Mouse (Mus musculus) midbrain, embryonic 11.5 days (tissue): ENCODE results near the gene Cbx7. TPM values are rescaled to one million over a fixed set of nuclear protein-coding genes. Genes with fewer than 3 reads are reported as not detected.

Experiments used
- ATAC-seq: fragments of 200-750 bp; cut with Nextera tagmentation; 2 replicates; pipeline ENCODE4 v1.8.0; 2017; ENCODE audit warnings: moderate TSS enrichment, moderate library complexity; ENCODE audit not compliant: low FRiP score
- DNase-seq: peaks from one replicate; pipeline ENCODE4 v3.0.0; 2015; ENCODE audit warnings: low spot score; ENCODE audit errors: missing footprints
- H3K27ac ChIP-seq: fragments of 300-500 bp; sonication (generic); 2 replicates; pipeline ENCODE4 v1.5.1; 2014; ENCODE audit warnings: low read depth, low read length
- H3K27me3 ChIP-seq: fragments of 300-500 bp; sonication (generic); 2 replicates; pipeline ENCODE4 v1.6.1; 2014; ENCODE audit warnings: mild to moderate bottlenecking, low read length, moderate library complexity, mixed read lengths; ENCODE audit not compliant: control insufficient read depth, insufficient read depth
- H3K36me3 ChIP-seq: fragments of 300-500 bp; sonication (generic); 2 replicates; pipeline ENCODE4 v1.6.1; 2014; ENCODE audit warnings: mild to moderate bottlenecking, low read length, moderate library complexity, mixed read lengths; ENCODE audit not compliant: control insufficient read depth, insufficient read depth
- H3K4me1 ChIP-seq: fragments of 300-500 bp; sonication (generic); 2 replicates; pipeline ENCODE4 v1.6.1; 2014; ENCODE audit warnings: low read length; ENCODE audit not compliant: control insufficient read depth, insufficient read depth
- H3K4me2 ChIP-seq: fragments of 300-500 bp; sonication (generic); 2 replicates; pipeline ENCODE4 v1.6.1; 2014; ENCODE audit warnings: mild to moderate bottlenecking, moderate library complexity
- H3K4me3 ChIP-seq: fragments of 300-500 bp; sonication (generic); 2 replicates; pipeline ENCODE4 v1.5.1; 2014; ENCODE audit warnings: low read depth, low read length
- H3K9ac ChIP-seq: fragments of 300-500 bp; sonication (generic); 2 replicates; pipeline ENCODE4 v1.6.1; 2014; ENCODE audit warnings: low read length
- H3K9me3 ChIP-seq: fragments of 300-500 bp; sonication (generic); 2 replicates; pipeline ENCODE4 v1.6.1; 2016; ENCODE audit warnings: low read length; ENCODE audit not compliant: control insufficient read depth
- WGBS: fragments of 180-500 bp; shearing (Covaris S2); extraction: QIAGEN DNeasy Blood & Tissue Kit; methylation state at CpG from one replicate; pipeline ENCODE4 v1.1.7; 2014; 5-methylcytosine and 5-hydroxymethylcytosine counted together
- microRNA-seq: library from miRNA; unstranded; fragments of <30 nt; microRNA quantifications from one replicate; pipeline ENCODE4, GENCODE M21; 2017
- polyA plus RNA-seq: library from polyadenylated mRNA; unstranded; fragments of >200 nt; fragmentation: Nextera tagmentation; extraction: Ambion mirVana; gene quantifications from 2 replicates; pipeline ENCODE4 v1.2.1, GENCODE M21; 2014

Gene Cbx7
- polyA plus RNA-seq, 1 experiment from 2014 or later = 1.9 TPM

DNA sequence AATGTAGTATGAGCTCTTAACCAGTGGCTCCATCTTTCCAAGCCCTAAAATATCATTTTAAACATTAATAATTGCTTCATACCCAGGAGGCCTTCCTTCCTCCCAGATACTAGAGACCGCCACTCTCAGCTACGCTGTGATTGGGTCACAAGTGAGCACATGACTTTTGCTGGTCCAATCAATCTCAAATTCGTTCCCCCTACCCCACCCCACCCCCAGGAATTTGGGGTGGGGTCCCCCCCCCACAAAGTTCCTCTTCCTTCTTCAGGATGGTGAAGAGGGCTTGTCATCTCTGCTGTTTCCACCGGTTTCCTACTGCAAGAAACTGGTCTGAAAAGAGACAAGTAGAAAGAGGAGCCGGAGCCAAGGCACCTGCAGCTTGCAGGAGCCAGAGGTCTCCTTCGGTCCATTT is 92.2 kb downstream of the Cbx7 start:
- H3K4me2 ChIP-seq = no peak overlapping the region
- no peak for ATAC-seq
- no peak overlapping the region for H3K27ac ChIP-seq
- no peaks in the 10 kb centered on the region for H3K9me3 ChIP-seq
- DNase-seq = no peak
- H3K9ac ChIP-seq = no peak overlapping the region
- 0 out of 2 replicates have a peak, but pooled peaks cover 3% of the 10 kb centered on the region for H3K4me1 ChIP-seq
- WGBS = 79% methylated on average over 6 of the region's 6 CpGs
- H3K4me3 ChIP-seq = no peak overlapping the region
- no peaks in the 10 kb centered on the region for H3K36me3 ChIP-seq
- H3K27me3 ChIP-seq = no peaks in the 10 kb centered on the region

DNA sequence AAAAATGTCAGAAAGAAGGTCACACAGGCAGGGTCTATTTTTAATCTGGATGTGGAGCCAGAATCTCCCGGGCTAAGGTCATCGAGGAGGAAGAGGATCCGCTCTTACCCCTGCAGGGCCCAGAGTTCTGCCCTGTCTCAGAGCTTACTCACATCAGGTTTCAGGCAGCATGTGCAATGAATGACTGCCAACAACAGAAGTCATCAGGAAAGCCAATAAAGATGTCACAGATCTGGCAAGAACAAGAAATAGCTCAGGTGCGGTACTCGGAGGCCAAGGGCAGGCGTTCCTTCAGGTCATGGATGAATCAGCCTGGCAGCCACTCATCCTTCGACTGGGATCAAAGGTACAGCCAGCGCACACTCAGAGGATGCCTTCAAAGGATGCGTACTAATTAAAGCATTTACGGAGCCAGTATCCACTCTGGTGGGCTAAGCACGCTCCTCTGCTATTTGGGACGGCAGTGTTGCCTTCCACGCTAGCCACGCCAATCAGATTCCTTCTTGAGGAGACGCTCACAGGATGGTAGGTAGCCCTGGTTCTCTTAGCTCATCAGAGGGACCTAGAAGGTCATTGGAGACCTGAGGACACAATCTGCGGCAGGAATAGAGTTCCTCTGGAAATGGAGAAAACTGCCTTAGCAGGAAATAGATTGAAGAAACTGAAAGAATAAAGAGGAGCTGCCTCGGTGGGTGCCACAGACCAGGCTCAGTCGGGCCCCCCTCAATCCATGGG is 95.5 kb downstream of the Cbx7 start:
- no peak overlapping the region for H3K27ac ChIP-seq
- no peaks in the 10 kb centered on the region for H3K36me3 ChIP-seq
- no peak overlapping the region for H3K4me2 ChIP-seq
- no peak overlapping the region for H3K4me3 ChIP-seq
- no peak overlapping the region for H3K9ac ChIP-seq
- H3K9me3 ChIP-seq = no peaks in the 10 kb centered on the region
- ATAC-seq = no peak
- no peaks in the 10 kb centered on the region for H3K27me3 ChIP-seq
- WGBS = 91% methylated on average over 18 of the region's 18 CpGs
- no peaks in the 10 kb centered on the region for H3K4me1 ChIP-seq
- DNase-seq = no peak

DNA sequence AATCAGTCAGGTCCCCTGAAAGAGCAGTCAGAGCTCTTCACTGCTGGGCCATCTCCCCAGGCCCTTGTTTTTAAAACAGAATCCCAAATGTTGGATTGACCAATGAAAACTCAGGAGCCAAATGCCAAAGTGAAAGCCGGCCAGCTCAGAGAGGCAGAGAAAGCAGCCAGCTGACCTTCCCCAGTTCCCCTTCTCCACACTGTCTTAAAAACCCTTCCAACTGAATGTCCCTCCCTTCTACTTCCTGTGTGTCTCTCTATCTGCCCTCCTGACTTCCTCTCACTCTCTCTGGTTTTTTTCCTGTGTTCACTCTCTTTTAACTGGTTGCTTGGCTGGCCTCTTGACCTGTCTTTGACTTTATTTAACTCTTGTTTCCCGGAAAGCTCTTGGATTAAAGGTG is 96.9 kb downstream of the Cbx7 start:
- 63% methylated on average over 2 of the region's 2 CpGs for WGBS
- no peak for ATAC-seq
- DNase-seq = no peak
- Histone ChIP-seq H3K36me3 (no peaks in the 10 kb centered on the region), H3K4me3 (no peak overlapping the region), H3K9ac (no peak overlapping the region), H3K4me1 (no peaks in the 10 kb centered on the region), H3K9me3 (no peaks in the 10 kb centered on the region), H3K27me3 (no peaks in the 10 kb centered on the region), H3K27ac (no peak overlapping the region), H3K4me2 (no peak overlapping the region)

DNA sequence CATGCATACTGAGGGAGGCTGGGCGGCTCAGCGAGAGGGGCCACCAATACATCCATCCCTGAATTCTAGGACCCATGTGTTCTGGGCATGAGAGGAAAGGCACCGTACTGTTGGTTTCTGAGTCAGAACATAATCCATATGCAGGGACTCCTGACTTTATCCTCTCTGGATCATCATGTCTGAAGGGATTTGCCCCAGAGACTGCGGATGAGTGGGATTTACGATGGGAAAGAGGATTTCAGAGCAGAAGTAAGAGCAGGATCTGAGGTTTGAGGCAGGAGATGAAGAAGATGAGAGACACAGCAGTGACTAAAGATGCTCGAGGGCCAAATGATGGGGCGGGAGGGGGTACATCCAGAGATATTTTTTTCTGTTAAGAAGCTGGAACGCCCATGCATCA is 97.4 kb downstream of the Cbx7 start:
- Histone ChIP-seq H3K4me3 (no peak overlapping the region), H3K9ac (no peak overlapping the region), H3K27ac (no peak overlapping the region), H3K36me3 (no peaks in the 10 kb centered on the region), H3K4me2 (no peak overlapping the region), H3K4me1 (no peaks in the 10 kb centered on the region), H3K27me3 (no peaks in the 10 kb centered on the region), H3K9me3 (no peaks in the 10 kb centered on the region)
- DNase-seq (no peak), ATAC-seq (no peak)
- 90% methylated on average over 8 of the region's 8 CpGs for WGBS

DNA sequence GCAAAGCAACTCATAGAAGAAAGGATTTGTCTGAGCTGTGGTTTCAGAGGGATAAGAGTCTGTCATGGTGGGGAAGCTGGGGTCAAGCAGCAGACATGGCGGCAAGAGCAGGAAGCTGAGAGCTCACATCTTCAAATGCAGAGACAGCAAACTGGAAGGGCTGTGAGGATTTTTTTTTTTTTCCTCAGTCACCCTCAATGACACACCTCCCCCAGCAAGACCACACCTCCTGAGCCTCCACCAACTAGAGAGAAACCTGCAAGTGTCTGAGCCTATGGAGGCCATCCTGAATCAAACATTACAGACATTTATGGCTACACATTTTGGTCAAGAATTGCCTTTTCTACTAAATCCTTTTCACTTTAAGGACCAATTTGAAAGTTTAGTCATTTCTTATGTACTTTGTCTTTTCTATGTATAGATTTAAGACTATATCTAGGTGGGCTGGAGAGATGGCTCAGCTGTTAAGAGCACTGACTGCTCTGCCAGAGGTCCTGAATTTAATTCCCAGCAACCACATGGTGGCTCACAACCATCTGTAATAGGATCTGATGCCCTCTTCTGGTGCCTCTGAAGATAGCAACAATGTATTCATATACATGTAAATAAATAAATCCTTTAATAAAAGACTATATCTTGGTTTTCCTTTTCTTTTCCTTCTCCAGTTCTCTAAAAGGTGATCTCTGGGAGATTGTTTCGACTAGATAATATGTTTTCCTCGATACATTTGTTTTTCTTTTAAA is 103.5 kb downstream of the Cbx7 start:
- H3K4me2 ChIP-seq = no peak overlapping the region
- no peaks in the 10 kb centered on the region for H3K27me3 ChIP-seq
- DNase-seq (no peak), ATAC-seq (no peak)
- no peaks in the 10 kb centered on the region for H3K36me3 ChIP-seq
- WGBS = 88% methylated on average over 3 of the region's 3 CpGs
- H3K9ac ChIP-seq = no peak overlapping the region
- no peaks in the 10 kb centered on the region for H3K9me3 ChIP-seq
- H3K27ac ChIP-seq = no peak overlapping the region
- H3K4me3 ChIP-seq = no peak overlapping the region
- no peaks in the 10 kb centered on the region for H3K4me1 ChIP-seq

Small RNA genes lying within 50 kb of the gene (microRNA-seq; reads per million reads assigned to microRNA genes)
- gene Mir7213 = not detected

Other genes with a start within 250 kb of the Cbx7 start
- gene Sun2, start 228.6 kb downstream of the Cbx7 start, polyA plus RNA-seq = 3.0 and 4.2 TPM in 2 replicates
- 62.9 and 72.1 TPM in 2 replicates for gene Dnal4, start 193.3 kb downstream of the Cbx7 start, polyA plus RNA-seq
- gene Nptxr, start 166.4 kb downstream of the Cbx7 start, polyA plus RNA-seq = 1.3 and 2.1 TPM in 2 replicates
- gene Npcd, start 136.9 kb downstream of the Cbx7 start, polyA plus RNA-seq = 0.86 TPM in 1 of 2 replicates, not detected in the other
- 17.1 and 18.8 TPM in 2 replicates for gene Cbx6, start 136.4 kb downstream of the Cbx7 start, polyA plus RNA-seq
- 5.5 and 6.0 TPM in 2 replicates for gene Apobec3, start 79.5 kb downstream of the Cbx7 start, polyA plus RNA-seq
- gene Pdgfb, start 43.9 kb upstream of the Cbx7 start, polyA plus RNA-seq = 1.5 and 2.0 TPM in 2 replicates
- 6.2 and 7.4 TPM in 2 replicates for gene Syngr1, start 120.2 kb upstream of the Cbx7 start, polyA plus RNA-seq
- gene Rpl3, start 120.7 kb upstream of the Cbx7 start, polyA plus RNA-seq = 1,032 and 1,053 TPM in 2 replicates
- gene Tab1, start 162.0 kb upstream of the Cbx7 start, polyA plus RNA-seq = 24.9 and 29.4 TPM in 2 replicates
- gene Mgat3, start 202.6 kb upstream of the Cbx7 start, polyA plus RNA-seq = 8.0 and 10.7 TPM in 2 replicates